Mouse (Mus musculus) right cerebral cortex, postnatal 4 days (tissue): ENCODE measurements at regions not wholly inside any gene's neighbourhood (a gene's known extent, or its start where the extent isn't known, plus 50 kb on each side); places are given as distances from the start of the nearest gene placed in this dataset.
A peak's percentile ranks its signal among the peaks of the same experiment; 100 is the strongest.

Source experiments
- DNase-seq: peaks from one replicate; pipeline ENCODE4 v3.0.0-alpha.2; 2022

DNA sequence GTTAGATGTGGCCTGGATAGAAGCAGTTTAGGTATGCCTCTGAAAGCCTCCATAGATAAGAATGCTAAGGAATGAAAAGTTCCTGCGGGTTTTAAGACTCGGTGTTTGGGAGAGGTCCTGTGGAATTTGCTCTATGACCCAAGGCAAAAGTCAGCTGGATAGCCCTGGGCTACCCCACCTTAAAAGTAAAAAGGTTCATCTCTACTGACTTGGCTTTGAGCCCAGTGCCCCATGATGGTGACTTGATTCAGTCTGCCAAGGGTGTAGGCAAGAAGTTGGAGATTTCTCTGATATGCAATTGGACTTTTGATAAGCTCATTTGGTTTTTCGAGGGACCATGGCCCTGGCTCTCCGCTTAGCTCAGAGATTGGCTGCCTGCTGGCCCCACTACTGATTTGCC, 78.8 kb upstream of the Herc3 start:
- no peak for DNase-seq

DNA sequence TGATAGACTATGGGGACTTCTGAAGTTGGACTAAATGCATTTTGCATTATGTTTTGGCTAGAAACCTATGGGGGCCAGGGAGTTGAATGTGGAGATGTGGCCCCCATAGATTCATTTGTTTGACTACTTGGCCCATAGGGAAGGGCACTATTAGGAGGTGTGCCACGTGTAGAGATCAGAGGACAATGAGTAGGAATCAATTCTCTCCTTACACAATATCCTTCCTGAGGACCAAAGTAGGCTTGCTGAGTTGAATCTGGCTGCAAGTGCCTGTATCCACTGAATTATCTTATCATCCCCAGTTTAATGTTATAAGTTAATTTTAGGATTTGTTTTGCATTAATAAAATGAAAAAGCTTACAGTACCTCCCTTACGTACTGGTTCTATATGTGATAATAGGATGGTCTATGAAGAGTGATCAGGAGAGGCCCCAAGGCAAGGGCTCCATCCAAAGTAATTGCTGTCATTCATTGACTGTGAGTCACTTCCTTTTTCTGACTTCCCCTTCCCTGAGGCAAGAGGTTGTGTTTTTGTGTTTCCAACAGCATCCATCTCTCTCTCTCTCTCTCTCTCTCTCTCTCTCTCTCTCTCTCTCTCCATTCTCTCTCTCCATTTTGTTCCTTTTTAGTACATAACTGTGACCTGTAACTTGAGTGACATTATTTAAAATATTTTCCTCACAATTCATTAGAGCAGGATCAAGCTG, 74.8 kb upstream of the Herc3 start:
- no peak for DNase-seq

DNA sequence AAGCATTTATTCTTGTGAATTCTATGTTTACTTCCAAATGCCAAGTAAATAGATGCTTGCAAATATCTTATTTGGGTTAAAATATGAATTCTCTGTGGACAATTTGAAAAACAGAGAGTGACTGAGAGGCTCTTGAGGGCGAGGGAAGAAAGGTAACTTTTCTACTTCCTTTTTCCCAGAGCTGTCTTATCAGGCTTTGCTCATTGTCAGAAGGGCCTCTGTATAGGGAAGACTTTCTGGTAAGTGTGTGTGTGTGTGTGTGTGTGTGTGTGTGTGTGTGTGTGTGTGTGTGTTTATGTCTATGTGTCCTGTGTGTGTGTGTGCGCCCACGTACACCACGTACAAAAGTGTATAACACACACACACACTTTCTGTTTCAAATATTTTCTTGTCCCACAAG, 73.9 kb upstream of the Herc3 start:
- DNase-seq: no peak

DNA sequence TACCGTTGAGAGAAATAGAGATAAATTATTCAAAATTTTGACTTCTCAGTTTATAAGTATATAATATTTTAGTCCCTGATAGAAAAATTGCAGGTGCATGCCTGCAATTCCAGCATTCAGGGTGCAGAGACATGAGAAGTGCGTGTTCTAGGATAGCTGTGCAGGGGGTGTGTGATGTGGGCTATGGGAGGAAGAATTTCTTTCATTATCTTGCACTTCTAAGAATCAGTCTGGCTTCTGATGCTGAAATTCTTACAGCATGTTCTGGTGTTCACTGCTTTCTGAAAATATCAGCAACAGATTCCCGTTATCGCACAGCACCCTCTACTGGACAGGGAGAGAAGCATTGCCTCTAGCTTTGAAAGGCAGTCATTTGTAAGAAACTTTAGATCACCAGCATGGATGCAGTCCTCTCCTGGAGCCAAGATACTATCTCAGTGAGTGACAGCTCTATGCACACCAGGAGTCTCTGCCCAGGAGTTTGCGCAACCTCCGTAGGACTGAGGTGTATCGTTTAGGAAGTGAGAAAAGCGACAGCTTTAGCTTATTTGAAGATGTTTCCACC, 60.5 kb upstream of the Herc3 start:
- DNase-seq: peak; percentile 72

DNA sequence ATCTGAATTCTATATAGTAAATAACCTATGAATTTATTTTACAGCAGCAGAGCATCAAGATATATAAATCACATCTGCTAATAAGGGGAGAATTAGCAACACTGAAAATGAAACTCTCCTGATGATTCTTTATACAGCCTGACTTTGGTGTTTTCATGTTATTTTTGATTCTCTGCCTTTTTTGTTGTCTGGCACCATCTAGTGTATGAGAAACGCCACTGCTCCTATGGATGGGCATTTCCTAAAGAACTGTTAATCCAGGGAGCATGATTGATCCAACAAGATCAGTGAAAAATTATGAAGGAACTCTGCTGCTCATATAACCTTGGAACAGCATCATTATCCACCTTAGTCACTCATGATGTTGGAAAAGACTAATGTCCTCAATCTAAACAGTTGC, 59.3 kb upstream of the Herc3 start:
- peak; percentile 8 for DNase-seq
